Mouse (Mus musculus): ENCODE measurements around the gene Rnd2. TPM values are rescaled to one million over a fixed set of nuclear protein-coding genes. Genes with fewer than 3 reads are reported as not detected.
A peak's percentile ranks its signal among the peaks of the same experiment; 100 is the strongest.

Gene Rnd2
- 100 to 1,000 TPM; 141 to 159 TPM for total RNA-seq (2021)
- long read RNA-seq, experiment 1, transcript Rnd2-201 (5 exons, 1,394 nt): major isoform, 74 of 89 reads
- long read RNA-seq, experiment 1, partial matches to known transcripts: 2 of 89 reads
- long read RNA-seq, experiment 1, other reads (novel, unspliced or antisense): 10 of 89 reads
- long read RNA-seq, experiment 2, transcript Rnd2-201 (5 exons, 1,394 nt): major isoform, 49 of 51 reads
- long read RNA-seq, experiment 2, partial matches to known transcripts: 2 of 51 reads
- long read RNA-seq, experiment 2, other reads (novel, unspliced or antisense): 0 of 51 reads

- Histone ChIP-seq H3K27ac (peak within 1 kb of the TSS; percentile 80), H3K4me3 (peak within 1 kb of the TSS; percentile 70)
- no peak for TF ChIP-seq CTCF (IDR thresholded peaks at IDR 0.05)
- intact Hi-C loops (cut with DNase I): loop anchor here (2.0 kb wide), 1 partner anchor 16 kb away; the partner anchor contains the start of gene Ifi35
- no peak for DNase-seq (ENCODE audit: extremely low spot score in 1 of 2, low spot score in 2 of 2)
Measured at GRCm38 (mm10) chr11:101464211-101465100, at the start of gene Rnd2. Gene Rnd2, plus strand, starts transcription at chr11:101464999.

GRCm38 (mm10) chr11:101415306-101415705, 49.5 kb upstream of the Rnd2 start:
- no peak; the same call in none of the 2 replicates for TF ChIP-seq CTCF (IDR thresholded peaks at IDR 0.05)
- no peak for DNase-seq (ENCODE audit: extremely low spot score in 1 of 2, low spot score in 2 of 2)
- Histone ChIP-seq H3K27ac (no peak overlapping the region), H3K4me3 (no peak overlapping the region)
- intact Hi-C loops (cut with DNase I): no loop called here

GRCm38 (mm10) chr11:101416433-101417100, 48.2 kb upstream of the Rnd2 start:
- Histone ChIP-seq H3K27ac (peak overlapping the region; percentile 86), H3K4me3 (peak overlapping the region; percentile 74)
- intact Hi-C loops (cut with DNase I): no loop called here
- TF ChIP-seq CTCF (IDR thresholded peaks at IDR 0.05): no peak
- DNase-seq (ENCODE audit: extremely low spot score in 1 of 2, low spot score in 2 of 2): no peak

- peak; percentile 87 to 94 for DNase-seq (ENCODE audit: extremely low spot score in 1 of 2, low spot score in 2 of 2)
- no peak; the same call in 1 of the 2 replicates for TF ChIP-seq CTCF (IDR thresholded peaks at IDR 0.05)
- H3K27ac ChIP-seq: peak within 1 kb of the TSS; percentile 86
- intact Hi-C loops (cut with DNase I): no loop called here
- peak within 1 kb of the TSS; percentile 74 for H3K4me3 ChIP-seq
Measured at GRCm38 (mm10) chr11:101417101-101417855, 47.5 kb upstream of the Rnd2 start, which contains the start of gene Aarsd1. Gene Aarsd1, minus strand, starts transcription at chr11:101417615.

- peak; percentile 28 to 62 for DNase-seq (ENCODE audit: extremely low spot score in 1 of 2, low spot score in 2 of 2)
- intact Hi-C loops (cut with DNase I): no loop called here
- Histone ChIP-seq H3K4me3 (no peak overlapping the region), H3K27ac (no peak overlapping the region; the same call in 1 of the 2 replicates)
- no peak for TF ChIP-seq CTCF (IDR thresholded peaks at IDR 0.05)
Measured at GRCm38 (mm10) chr11:101418991-101419390, 45.8 kb upstream of the Rnd2 start.

- no peak for DNase-seq (ENCODE audit: extremely low spot score in 1 of 2, low spot score in 2 of 2)
- Histone ChIP-seq H3K4me3 (no peak overlapping the region), H3K27ac (no peak overlapping the region)
- intact Hi-C loops (cut with DNase I): no loop called here
- peak; percentile 23 for TF ChIP-seq CTCF (IDR thresholded peaks at IDR 0.05)
Measured at GRCm38 (mm10) chr11:101419610-101420009, 45.2 kb upstream of the Rnd2 start.

- DNase-seq (ENCODE audit: extremely low spot score in 1 of 2, low spot score in 2 of 2): no peak
- H3K27ac ChIP-seq: no peak overlapping the region
- H3K4me3 ChIP-seq: no peak overlapping the region
- no peak for TF ChIP-seq CTCF (IDR thresholded peaks at IDR 0.05)
- intact Hi-C loops (cut with DNase I): no loop called here
Measured at GRCm38 (mm10) chr11:101420148-101420547, 44.7 kb upstream of the Rnd2 start.

GRCm38 (mm10) chr11:101424105-101424851, 40.5 kb upstream of the Rnd2 start, which contains the start of gene Gm27029:
Gene Gm27029, minus strand, starts transcription at chr11:101424796.
- intact Hi-C loops (cut with DNase I): loop anchor here (2.0 kb wide), 1 partner anchor 19 kb away; the partner anchor contains the start of gene Rpl27
- Histone ChIP-seq H3K4me3 (peak within 1 kb of the TSS; percentile 75), H3K27ac (peak within 1 kb of the TSS; percentile 80)
- DNase-seq (ENCODE audit: extremely low spot score in 1 of 2, low spot score in 2 of 2): peak; percentile 38 to 43
- TF ChIP-seq CTCF (IDR thresholded peaks at IDR 0.05): no peak

GRCm38 (mm10) chr11:101424925-101425813, 39.6 kb upstream of the Rnd2 start, which contains the start of the genes Rundc1 and Ptges3l:
Gene Rundc1, plus strand, starts transcription at chr11:101425085.
Gene Ptges3l, minus strand, starts transcription at chr11:101425333.
- intact Hi-C loops (cut with DNase I): loop anchor here (2.0 kb wide), 1 partner anchor 18 kb away; the partner anchor contains the start of gene Rpl27
- peak; percentile 20 for TF ChIP-seq CTCF (IDR thresholded peaks at IDR 0.05)
- H3K27ac ChIP-seq: peak within 1 kb of the TSS; percentile 80
- H3K4me3 ChIP-seq: peak within 1 kb of the TSS; percentile 75
- peak; percentile 98 to 99 for DNase-seq (ENCODE audit: extremely low spot score in 1 of 2, low spot score in 2 of 2)

Data from left cerebral cortex, adult 2 months (tissue).